In genomic region chr19:55807194-55808053, GRCm38 (mm10) we compare ENCODE assay signal across 8 mouse cellular contexts.
A peak's percentile ranks its signal among the peaks of the same experiment; 100 is the strongest.
DNase-seq lines count a peak whose midpoint lies in the region; ATAC-seq and TF ChIP-seq lines count a peak whose summit lies in the region.

No protein-coding gene starts in this region.

- no peaks in the 10 kb centered on the region; the same call in 1 of the 2 replicates for H3K27me3 ChIP-seq in forebrain, embryonic 12.5 days
- H3K27me3 ChIP-seq in forebrain, embryonic 14.5 days (replicated peaks; ENCODE audit: control insufficient read depth, insufficient read depth, low read length): no peaks in the 10 kb centered on the region
- no peaks in the 10 kb centered on the region for H3K27me3 ChIP-seq in liver, postnatal 0 days (ENCODE audit: insufficient read depth, low read length)
- no peaks in the 10 kb centered on the region for H3K27me3 ChIP-seq in limb, embryonic 11.5 days (ENCODE audit: control insufficient read depth, insufficient read depth, low read length)
- no peaks in the 10 kb centered on the region for H3K27me3 ChIP-seq in stomach, embryonic 16.5 days (ENCODE audit: control insufficient read depth, insufficient read depth, low read length)

- no peaks in the 10 kb centered on the region for H3K36me3 ChIP-seq in forebrain, embryonic 12.5 days (replicated peaks)
- H3K36me3 ChIP-seq in forebrain, embryonic 14.5 days (ENCODE audit: control insufficient read depth, insufficient read depth, low read length): no peaks in the 10 kb centered on the region
- no peaks in the 10 kb centered on the region for H3K36me3 ChIP-seq in liver, postnatal 0 days (replicated peaks; ENCODE audit: insufficient read depth, low read length)
- no peaks in the 10 kb centered on the region for H3K36me3 ChIP-seq in limb, embryonic 11.5 days (ENCODE audit: control insufficient read depth, insufficient read depth, low read length)
- H3K36me3 ChIP-seq in stomach, embryonic 16.5 days (ENCODE audit: control insufficient read depth, insufficient read depth, low read length): no peaks in the 10 kb centered on the region

- H3K4me2 ChIP-seq in forebrain, embryonic 12.5 days: no peak overlapping the region
- H3K4me2 ChIP-seq in forebrain, embryonic 14.5 days (ENCODE audit: low read length): no peak overlapping the region
- H3K4me2 ChIP-seq in liver, postnatal 0 days (ENCODE audit: low read depth, low read length): no peak overlapping the region; the same call in 1 of the 2 replicates
- peak overlapping the region; percentile 17; the same call in 1 of the 2 replicates for H3K4me2 ChIP-seq in limb, embryonic 11.5 days (ENCODE audit: low read depth, severe bottlenecking)
- no peak overlapping the region; the same call in 1 of the 2 replicates for H3K4me2 ChIP-seq in stomach, embryonic 16.5 days (ENCODE audit: low read depth, low read length)

- no peak for DNase-seq in forebrain, embryonic 14.5 days (ENCODE audit: low spot score)
- DNase-seq in liver, postnatal 0 days: no peak
- no peak for DNase-seq in liver
- peak; percentile 41 for DNase-seq in limb, embryonic 11.5 days (ENCODE audit: low spot score)
- DNase-seq in cerebellum, postnatal 36 days: no peak
- no peak for DNase-seq in ovary, postnatal 36 days (ENCODE audit: low spot score)

- WGBS in forebrain, embryonic 12.5 days: 38% methylated on average over 20 of the region's 20 CpGs
- WGBS in forebrain, embryonic 14.5 days: 53% methylated on average over 20 of the region's 20 CpGs
- WGBS in liver, postnatal 0 days (ENCODE audit: insufficient replicate concordance): 33% methylated on average over 20 of the region's 20 CpGs
- WGBS in limb, embryonic 11.5 days: 18% methylated on average over 20 of the region's 20 CpGs
- 33% methylated on average over 20 of the region's 20 CpGs for whole genome bisulfite sequencing in stomach, embryonic 16.5 days

- H3K4me3 ChIP-seq in forebrain, embryonic 12.5 days (replicated peaks): no peak overlapping the region
- H3K4me3 ChIP-seq in forebrain, embryonic 14.5 days (ENCODE audit: low read depth, low read length): no peak overlapping the region
- H3K4me3 ChIP-seq in liver, postnatal 0 days (ENCODE audit: low read depth, low read length): no peak overlapping the region
- no peak overlapping the region for H3K4me3 ChIP-seq in limb, embryonic 11.5 days (ENCODE audit: low read depth, low read length)
- no peak overlapping the region for H3K4me3 ChIP-seq in stomach, embryonic 16.5 days (replicated peaks; ENCODE audit: low read length)

- no peak overlapping the region for H3K9ac ChIP-seq in forebrain, embryonic 12.5 days
- no peak overlapping the region for H3K9ac ChIP-seq in forebrain, embryonic 14.5 days (ENCODE audit: low read length)
- no peak overlapping the region for H3K9ac ChIP-seq in liver, postnatal 0 days (replicated peaks)
- no peak overlapping the region for H3K9ac ChIP-seq in limb, embryonic 11.5 days (ENCODE audit: low read length)
- no peak overlapping the region for H3K9ac ChIP-seq in stomach, embryonic 16.5 days (ENCODE audit: low read length)

- TF ChIP-seq EP300 in liver, postnatal 0 days (IDR thresholded peaks at IDR 0.05; ENCODE audit: low read depth): no peak

- ATAC-seq in forebrain, embryonic 12.5 days (ENCODE audit: low FRiP score): peak; percentile 30; the same call in 1 of the 2 replicates
- no peak for ATAC-seq in forebrain, embryonic 14.5 days
- ATAC-seq in liver, postnatal 0 days: no peak
- no peak for ATAC-seq in limb, embryonic 11.5 days (ENCODE audit: insufficient number of reproducible peaks, low FRiP score, low TSS enrichment, low read depth)
- no peak for ATAC-seq in stomach, embryonic 16.5 days (ENCODE audit: insufficient read depth, low FRiP score)

- H3K27ac ChIP-seq in forebrain, embryonic 12.5 days: peak overlapping the region; percentile 36; the same call in 1 of the 2 replicates
- H3K27ac ChIP-seq in forebrain, embryonic 14.5 days (ENCODE audit: low read depth, low read length): no peak overlapping the region
- peak overlapping the region; percentile 52 for H3K27ac ChIP-seq in liver, postnatal 0 days (ENCODE audit: low read depth)
- peak overlapping the region; percentile 8 for H3K27ac ChIP-seq in limb, embryonic 11.5 days (replicated peaks; ENCODE audit: low read depth, low read length)
- 0 out of 2 replicates have a peak overlapping the region, but pooled peaks have one; percentile 0 for H3K27ac ChIP-seq in stomach, embryonic 16.5 days (ENCODE audit: low read length)

- no peaks in the 10 kb centered on the region for H3K9me3 ChIP-seq in forebrain, embryonic 12.5 days
- no peaks in the 10 kb centered on the region for H3K9me3 ChIP-seq in forebrain, embryonic 14.5 days (replicated peaks; ENCODE audit: control insufficient read depth, low read length)
- no peaks in the 10 kb centered on the region for H3K9me3 ChIP-seq in liver, postnatal 0 days (ENCODE audit: low read length)
- H3K9me3 ChIP-seq in limb, embryonic 11.5 days (ENCODE audit: control insufficient read depth, low read length): no peaks in the 10 kb centered on the region
- no peaks in the 10 kb centered on the region for H3K9me3 ChIP-seq in stomach, embryonic 16.5 days (replicated peaks; ENCODE audit: control insufficient read depth, low read length)

- H3K4me1 ChIP-seq in forebrain, embryonic 12.5 days: peaks cover 21% of the 10 kb centered on the region
- H3K4me1 ChIP-seq in forebrain, embryonic 14.5 days (ENCODE audit: control insufficient read depth, insufficient read depth, low read length): peaks cover 8% of the 10 kb centered on the region; the same call in 1 of the 2 replicates
- peaks cover 43% of the 10 kb centered on the region for H3K4me1 ChIP-seq in liver, postnatal 0 days (ENCODE audit: insufficient read depth)
- peaks cover 47% of the 10 kb centered on the region for H3K4me1 ChIP-seq in limb, embryonic 11.5 days (ENCODE audit: control insufficient read depth, insufficient read depth, low read length)
- H3K4me1 ChIP-seq in stomach, embryonic 16.5 days (ENCODE audit: control insufficient read depth, insufficient read depth, low read length): peaks cover 19% of the 10 kb centered on the region

- TF ChIP-seq CTCF in liver, postnatal 0 days (IDR thresholded peaks at IDR 0.05; ENCODE audit: low read depth): no peak
